Mouse (Mus musculus): ENCODE measurements around the gene Tubg2. TPM values are rescaled to one million over a fixed set of nuclear protein-coding genes. Genes with fewer than 3 reads are reported as not detected.

The Tubg2 gene
- polyA plus RNA-seq, 1 experiment from 2014 or later: 3.0 TPM

DNA sequence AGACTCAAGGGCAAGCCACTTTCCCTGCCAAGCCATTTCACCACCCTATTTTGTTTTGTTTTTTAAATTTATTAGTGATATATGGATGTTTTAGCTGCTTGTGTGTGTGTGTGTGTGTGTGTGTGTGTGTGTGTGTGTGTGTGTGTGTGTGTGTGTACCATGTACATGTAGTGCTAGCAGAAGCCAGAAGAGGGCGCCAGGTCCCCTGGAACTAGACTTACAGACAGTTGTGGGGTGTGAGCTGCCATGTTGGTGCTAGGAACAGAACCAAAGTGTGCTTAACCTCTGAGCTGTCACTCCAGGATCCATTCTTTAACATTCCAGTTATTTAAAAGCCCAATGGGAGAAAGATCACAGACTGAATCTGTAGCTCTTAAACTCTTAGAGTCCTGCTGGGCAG is 28.6 kb upstream of the Tubg2 start:
- TF ChIP-seq CTCF (IDR thresholded peaks at IDR 0.05; ENCODE audit: low read depth): peak; percentile 53
- TF ChIP-seq EP300 (optimal IDR thresholded peaks at IDR 0.05): no peak
- no peaks in the 10 kb centered on the region for H3K9me3 ChIP-seq (ENCODE audit: control insufficient read depth, low read length)
- peaks cover 3% of the 10 kb centered on the region; the same call in 1 of the 2 replicates for H3K4me1 ChIP-seq (replicated peaks; ENCODE audit: control insufficient read depth, insufficient read depth)
- DNase-seq (ENCODE audit: low spot score): no peak
- H3K27ac ChIP-seq (replicated peaks): no peak overlapping the region
- H3K9ac ChIP-seq (ENCODE audit: low read length): no peak overlapping the region
- H3K4me2 ChIP-seq (replicated peaks; ENCODE audit: low read depth): no peak overlapping the region
- 77% methylated on average over 1 of the region's 1 CpGs for WGBS
- ATAC-seq (ENCODE audit: low FRiP score, low TSS enrichment): no peak
- no peaks in the 10 kb centered on the region for H3K27me3 ChIP-seq (ENCODE audit: control insufficient read depth, insufficient read depth, low read length)
- H3K4me3 ChIP-seq (ENCODE audit: low read depth, low read length): no peak overlapping the region
- peaks cover 9% of the 10 kb centered on the region for H3K36me3 ChIP-seq (ENCODE audit: control insufficient read depth, insufficient read depth, low read length)

DNA sequence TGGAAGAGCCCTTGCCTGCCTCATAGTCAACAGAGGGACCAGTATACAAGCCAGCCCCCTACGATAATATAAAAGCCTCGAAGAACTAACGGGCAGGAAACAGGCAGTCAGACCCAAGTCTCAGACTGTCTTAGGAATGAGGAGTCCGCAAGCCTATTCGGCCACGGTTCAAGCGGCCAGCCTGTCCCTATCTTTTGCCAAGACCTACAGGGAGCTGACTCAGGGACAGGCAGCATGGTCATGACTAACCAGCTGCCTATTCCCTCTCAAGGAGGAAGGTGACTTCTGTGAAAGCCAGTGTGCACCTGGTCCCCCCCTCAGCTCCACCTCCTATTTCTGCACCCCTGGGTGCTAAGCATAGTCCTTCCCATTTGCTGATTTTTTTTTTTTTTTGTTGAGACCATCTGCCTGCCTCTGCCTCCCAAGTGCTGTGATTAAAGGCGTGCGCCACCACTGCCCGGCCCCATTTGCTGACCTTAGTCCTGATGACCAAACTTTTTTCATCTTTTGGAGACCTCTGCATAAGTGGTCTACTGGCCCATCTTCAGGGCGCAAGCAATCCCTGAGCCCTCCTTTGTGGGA is 26.6 kb upstream of the Tubg2 start:
- Histone ChIP-seq H3K4me2 (replicated peaks; ENCODE audit: low read depth) (no peak overlapping the region), H3K27ac (replicated peaks) (no peak overlapping the region), H3K4me3 (ENCODE audit: low read depth, low read length) (no peak overlapping the region), H3K36me3 (ENCODE audit: control insufficient read depth, insufficient read depth, low read length) (peaks cover 7% of the 10 kb centered on the region), H3K9me3 (ENCODE audit: control insufficient read depth, low read length) (no peaks in the 10 kb centered on the region), H3K4me1 (replicated peaks; ENCODE audit: control insufficient read depth, insufficient read depth) (peaks cover 3% of the 10 kb centered on the region; the same call in 1 of the 2 replicates), H3K9ac (ENCODE audit: low read length) (no peak overlapping the region), H3K27me3 (ENCODE audit: control insufficient read depth, insufficient read depth, low read length) (no peaks in the 10 kb centered on the region)
- TF ChIP-seq CTCF (IDR thresholded peaks at IDR 0.05; ENCODE audit: low read depth): no peak
- DNase-seq (ENCODE audit: low spot score) (no peak), ATAC-seq (ENCODE audit: low FRiP score, low TSS enrichment) (peak; percentile 20; the same call in 1 of the 2 replicates)
- 80% methylated on average over 11 of the region's 11 CpGs for WGBS

DNA sequence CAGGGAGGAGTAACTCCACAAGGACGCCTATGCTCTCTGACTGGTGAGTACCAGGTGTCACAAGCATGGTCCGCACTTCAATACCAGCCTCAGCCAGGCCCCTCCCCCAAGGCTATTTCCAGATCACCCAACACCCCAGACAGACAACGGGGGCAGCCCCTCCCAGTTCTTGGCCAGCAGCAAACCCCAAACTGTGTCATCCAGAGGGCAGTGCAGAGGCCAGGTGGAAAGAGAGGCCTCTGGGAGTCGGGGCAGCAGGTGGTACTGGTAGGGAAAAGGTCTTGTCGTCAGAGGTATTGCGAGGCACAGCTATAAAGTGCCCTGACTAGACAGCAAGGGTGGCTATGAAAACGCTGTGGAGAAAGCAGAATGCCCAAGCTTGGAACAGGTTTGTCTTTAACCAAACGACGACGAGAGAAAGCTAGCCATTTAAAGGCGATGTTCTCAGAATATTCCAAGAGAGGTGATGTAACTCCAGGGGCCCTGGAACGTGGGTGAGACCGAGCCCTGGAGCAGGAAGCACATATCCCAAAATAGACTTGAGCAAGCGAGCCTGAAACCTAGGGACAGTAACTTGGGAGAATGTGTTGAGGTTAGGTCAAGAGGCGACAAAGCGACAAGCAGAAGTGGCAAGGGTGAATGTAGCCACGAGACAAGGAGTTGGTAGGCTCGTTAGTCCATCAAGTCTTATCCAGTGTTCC is 25.5 kb upstream of the Tubg2 start:
- WGBS: 35% methylated on average over 18 of the region's 18 CpGs
- Histone ChIP-seq H3K9ac (ENCODE audit: low read length) (no peak overlapping the region), H3K27me3 (ENCODE audit: control insufficient read depth, insufficient read depth, low read length) (no peaks in the 10 kb centered on the region), H3K27ac (replicated peaks) (0 out of 2 replicates have a peak overlapping the region, but pooled peaks have one; percentile 30), H3K36me3 (ENCODE audit: control insufficient read depth, insufficient read depth, low read length) (peaks cover 7% of the 10 kb centered on the region), H3K4me2 (replicated peaks; ENCODE audit: low read depth) (no peak overlapping the region), H3K4me3 (ENCODE audit: low read depth, low read length) (no peak overlapping the region), H3K9me3 (ENCODE audit: control insufficient read depth, low read length) (no peaks in the 10 kb centered on the region), H3K4me1 (replicated peaks; ENCODE audit: control insufficient read depth, insufficient read depth) (peaks cover 3% of the 10 kb centered on the region; the same call in 1 of the 2 replicates)
- DNase-seq (ENCODE audit: low spot score) (peak; percentile 24), ATAC-seq (ENCODE audit: low FRiP score, low TSS enrichment) (peak; percentile 44; the same call in 1 of the 2 replicates)
- no peak for TF ChIP-seq CTCF (IDR thresholded peaks at IDR 0.05; ENCODE audit: low read depth)
- TF ChIP-seq EP300 (optimal IDR thresholded peaks at IDR 0.05): no peak

DNA sequence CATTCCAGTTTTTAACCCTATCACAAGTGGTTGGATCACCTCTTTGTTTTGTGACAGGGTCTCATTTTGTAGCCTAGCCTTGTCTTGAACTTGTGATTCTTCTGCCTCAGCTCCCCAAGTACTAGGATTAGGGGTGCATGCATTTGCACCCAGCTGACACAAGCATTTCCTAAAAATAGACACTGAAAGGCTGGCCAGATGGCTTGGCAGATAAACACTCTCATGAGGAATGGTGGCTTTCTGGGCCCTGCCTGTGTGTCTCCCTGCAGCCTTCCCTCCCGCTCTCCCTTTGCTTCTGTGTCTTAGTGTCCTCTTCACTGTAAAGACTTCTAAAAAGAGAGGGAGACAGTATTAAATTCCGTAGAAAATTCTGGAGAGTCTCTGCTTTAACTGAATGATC is 24.5 kb upstream of the Tubg2 start:
- H3K4me3 ChIP-seq (ENCODE audit: low read depth, low read length): no peak overlapping the region
- no peak for ATAC-seq (ENCODE audit: low FRiP score, low TSS enrichment)

DNA sequence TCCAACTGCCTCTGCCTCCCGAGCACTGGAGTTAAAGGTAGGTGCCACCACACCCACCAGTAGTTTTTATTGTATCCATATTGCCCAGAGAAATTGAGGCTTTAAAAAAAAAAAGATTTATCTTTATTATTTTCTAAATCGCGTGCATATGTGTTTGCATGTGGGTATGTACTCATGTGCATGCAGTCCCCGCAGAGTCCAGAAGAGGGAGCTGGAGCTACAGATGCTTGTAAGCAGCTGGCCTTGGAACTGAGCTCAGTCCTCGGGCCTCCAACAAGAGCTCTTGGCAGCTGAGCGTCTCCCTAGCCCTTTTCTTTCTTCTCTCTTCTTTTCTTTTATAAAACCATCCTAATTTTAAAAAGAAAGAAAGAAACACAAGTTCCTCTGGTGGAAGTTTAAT is 24.0 kb upstream of the Tubg2 start:
- H3K4me1 ChIP-seq (replicated peaks; ENCODE audit: control insufficient read depth, insufficient read depth): peaks cover 3% of the 10 kb centered on the region; the same call in 1 of the 2 replicates
- H3K4me2 ChIP-seq (replicated peaks; ENCODE audit: low read depth): no peak overlapping the region
- H3K9me3 ChIP-seq (ENCODE audit: control insufficient read depth, low read length): no peaks in the 10 kb centered on the region
- no peaks in the 10 kb centered on the region for H3K27me3 ChIP-seq (ENCODE audit: control insufficient read depth, insufficient read depth, low read length)
- H3K9ac ChIP-seq (ENCODE audit: low read length): no peak overlapping the region
- no peak overlapping the region for H3K27ac ChIP-seq (replicated peaks)
- H3K36me3 ChIP-seq (ENCODE audit: control insufficient read depth, insufficient read depth, low read length): peaks cover under 1% of the 10 kb centered on the region; the same call in 1 of the 2 replicates
- TF ChIP-seq EP300 (optimal IDR thresholded peaks at IDR 0.05): no peak
- peak; percentile 66 for TF ChIP-seq CTCF (IDR thresholded peaks at IDR 0.05; ENCODE audit: low read depth)
- WGBS: 92% methylated on average over 6 of the region's 6 CpGs
- ATAC-seq (ENCODE audit: low FRiP score, low TSS enrichment) (no peak), DNase-seq (ENCODE audit: low spot score) (peak; percentile 56)
- no peak overlapping the region for H3K4me3 ChIP-seq (ENCODE audit: low read depth, low read length)

More for the DNA sequence above, 24.5 kb upstream of the Tubg2 start:
- DNase-seq (ENCODE audit: low spot score): no peak
- no peak overlapping the region for H3K4me2 ChIP-seq (replicated peaks; ENCODE audit: low read depth)
- H3K9me3 ChIP-seq (ENCODE audit: control insufficient read depth, low read length): no peaks in the 10 kb centered on the region
- no peak overlapping the region for H3K9ac ChIP-seq (ENCODE audit: low read length)
- no peak overlapping the region for H3K27ac ChIP-seq (replicated peaks)
- 66% methylated on average over 2 of the region's 2 CpGs for WGBS
- H3K36me3 ChIP-seq (ENCODE audit: control insufficient read depth, insufficient read depth, low read length): peaks cover 3% of the 10 kb centered on the region; the same call in 1 of the 2 replicates
- TF ChIP-seq EP300 (optimal IDR thresholded peaks at IDR 0.05) (no peak), CTCF (IDR thresholded peaks at IDR 0.05; ENCODE audit: low read depth) (no peak)
- peaks cover 3% of the 10 kb centered on the region; the same call in 1 of the 2 replicates for H3K4me1 ChIP-seq (replicated peaks; ENCODE audit: control insufficient read depth, insufficient read depth)
- H3K27me3 ChIP-seq (ENCODE audit: control insufficient read depth, insufficient read depth, low read length): no peaks in the 10 kb centered on the region

DNA sequence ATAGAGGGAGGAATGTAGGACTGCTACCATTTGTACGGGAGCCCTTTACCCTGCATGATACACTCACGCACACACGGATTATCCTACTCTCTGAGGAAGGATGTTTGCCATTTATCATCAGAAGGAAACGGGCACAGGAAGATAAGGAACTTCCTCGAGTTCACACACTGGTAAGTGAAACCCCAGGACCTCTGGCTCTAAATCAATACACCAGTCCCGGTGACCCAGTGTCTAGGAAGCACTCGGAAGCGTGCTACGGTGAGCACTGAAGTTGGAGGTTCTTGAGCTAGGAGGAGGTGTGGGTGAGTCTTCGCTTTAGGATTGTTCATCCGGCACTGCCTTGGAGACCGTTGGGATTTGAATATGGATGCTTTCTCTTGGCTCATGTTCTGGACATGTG is 22.7 kb upstream of the Tubg2 start:
- Histone ChIP-seq H3K27ac (replicated peaks) (no peak overlapping the region), H3K9ac (ENCODE audit: low read length) (no peak overlapping the region), H3K9me3 (ENCODE audit: control insufficient read depth, low read length) (no peaks in the 10 kb centered on the region), H3K4me2 (replicated peaks; ENCODE audit: low read depth) (no peak overlapping the region), H3K4me1 (replicated peaks; ENCODE audit: control insufficient read depth, insufficient read depth) (peaks cover 3% of the 10 kb centered on the region; the same call in 1 of the 2 replicates), H3K36me3 (ENCODE audit: control insufficient read depth, insufficient read depth, low read length) (no peaks in the 10 kb centered on the region), H3K27me3 (ENCODE audit: control insufficient read depth, insufficient read depth, low read length) (no peaks in the 10 kb centered on the region), H3K4me3 (ENCODE audit: low read depth, low read length) (no peak overlapping the region)
- DNase-seq (ENCODE audit: low spot score): no peak
- WGBS: 53% methylated on average over 12 of the region's 12 CpGs
- no peak for ATAC-seq (ENCODE audit: low FRiP score, low TSS enrichment)
- TF ChIP-seq CTCF (IDR thresholded peaks at IDR 0.05; ENCODE audit: low read depth) (no peak), EP300 (optimal IDR thresholded peaks at IDR 0.05) (no peak)

Data from stomach, postnatal 0 days (tissue).